Mouse (Mus musculus): ENCODE results near the gene Shmt2. TPM values are rescaled to one million over a fixed set of nuclear protein-coding genes. Genes with fewer than 3 reads are reported as not detected.

Shmt2 gene
- total RNA-seq, 2 experiments from 2014 or later: 25.4 to 27.6 TPM

GRCm38 (mm10) chr10:127526681-127527080, 4.4 kb upstream of the Shmt2 start:
- Histone ChIP-seq H3K27ac (no peak overlapping the region), H3K4me3 (peak overlapping the region; percentile 24; the same call in 1 of the 2 replicates)
- TF ChIP-seq CTCF (conservative IDR thresholded peaks at IDR 0.05): peak; percentile 74
- no peak for DNase-seq (ENCODE audit: low spot score in 2 of 2)

- no peak for DNase-seq (ENCODE audit: low spot score in 2 of 2)
- Histone ChIP-seq H3K27ac (no peak overlapping the region), H3K4me3 (no peak overlapping the region; the same call in 1 of the 2 replicates)
- TF ChIP-seq CTCF (conservative IDR thresholded peaks at IDR 0.05): no peak
Observed at GRCm38 (mm10) chr10:127526048-127526447, 3.8 kb upstream of the Shmt2 start.

- Histone ChIP-seq H3K27ac (no peak overlapping the region), H3K4me3 (no peak overlapping the region)
- no peak for DNase-seq (ENCODE audit: low spot score in 2 of 2)
- no peak for TF ChIP-seq CTCF (conservative IDR thresholded peaks at IDR 0.05)
Observed at GRCm38 (mm10) chr10:127524646-127525255, 2.5 kb upstream of the Shmt2 start.

- H3K4me3 ChIP-seq: peak overlapping the region; percentile 86
- no peak for TF ChIP-seq CTCF (conservative IDR thresholded peaks at IDR 0.05)
- H3K27ac ChIP-seq: peak overlapping the region; percentile 68; the same call in 1 of the 2 replicates
- no peak for DNase-seq (ENCODE audit: low spot score in 2 of 2)
Observed at GRCm38 (mm10) chr10:127521611-127522080, 598 bp downstream of the Shmt2 start.

- TF ChIP-seq CTCF (conservative IDR thresholded peaks at IDR 0.05): no peak
- H3K4me3 ChIP-seq: no peak overlapping the region
- DNase-seq (ENCODE audit: low spot score in 2 of 2): no peak
- no peak overlapping the region for H3K27ac ChIP-seq
Observed at GRCm38 (mm10) chr10:127520714-127521357, 1.4 kb downstream of the Shmt2 start.

- H3K27ac ChIP-seq: no peak overlapping the region
- no peak overlapping the region for H3K4me3 ChIP-seq
- DNase-seq (ENCODE audit: low spot score in 2 of 2): no peak
- TF ChIP-seq CTCF (conservative IDR thresholded peaks at IDR 0.05): no peak
Observed at GRCm38 (mm10) chr10:127519903-127520713, 2.1 kb downstream of the Shmt2 start.

- no peak for DNase-seq (ENCODE audit: low spot score in 2 of 2)
- no peak overlapping the region for H3K27ac ChIP-seq
- no peak overlapping the region for H3K4me3 ChIP-seq
- no peak for TF ChIP-seq CTCF (conservative IDR thresholded peaks at IDR 0.05)
Observed at GRCm38 (mm10) chr10:127519041-127519701, 3.1 kb downstream of the Shmt2 start.

- Histone ChIP-seq H3K27ac (no peak overlapping the region), H3K4me3 (no peak overlapping the region)
- TF ChIP-seq CTCF (conservative IDR thresholded peaks at IDR 0.05): no peak
- no peak for DNase-seq (ENCODE audit: low spot score in 2 of 2)
Observed at GRCm38 (mm10) chr10:127517941-127518340, 4.3 kb downstream of the Shmt2 start.

- no peak overlapping the region for H3K27ac ChIP-seq
- H3K4me3 ChIP-seq: no peak overlapping the region
- no peak for TF ChIP-seq CTCF (conservative IDR thresholded peaks at IDR 0.05)
- DNase-seq (ENCODE audit: low spot score in 2 of 2): no peak
Observed at GRCm38 (mm10) chr10:127516576-127517260, 5.5 kb downstream of the Shmt2 start.

GRCm38 (mm10) chr10:127515983-127516459, 6.2 kb downstream of the Shmt2 start:
- no peak for TF ChIP-seq CTCF (conservative IDR thresholded peaks at IDR 0.05)
- no peak overlapping the region for H3K27ac ChIP-seq
- no peak overlapping the region for H3K4me3 ChIP-seq
- no peak for DNase-seq (ENCODE audit: low spot score in 2 of 2)

GRCm38 (mm10) chr10:127515271-127515982, 6.8 kb downstream of the Shmt2 start:
- TF ChIP-seq CTCF (conservative IDR thresholded peaks at IDR 0.05): no peak
- no peak for DNase-seq (ENCODE audit: low spot score in 2 of 2)
- Histone ChIP-seq H3K4me3 (no peak overlapping the region; the same call in 1 of the 2 replicates), H3K27ac (no peak overlapping the region)
